Mouse (Mus musculus) left cerebral cortex, postnatal 25 days (tissue): ENCODE measurements around the gene Gna13. TPM values are rescaled to one million over a fixed set of nuclear protein-coding genes. Genes with fewer than 3 reads are reported as not detected.

Experiments used
- DNase-seq, 2 experiments: peaks; one replicate each; pipeline ENCODE4 v3.0.0; 2022; ENCODE audit warnings: low spot score in 2 of 2, mixed read lengths in 1 of 2
- intact Hi-C: fragments of 180-260 bp; cut with DNase I; formaldehyde crosslinking; loops from one replicate; pipeline ENCODE4 v1.15.1; 2025
- total RNA-seq, 2 experiments: library from RNA; stranded (reverse); gene quantifications; 2 replicates each; pipeline ENCODE4 v1.2.3; 2021

Gene Gna13
- total RNA-seq, 2 experiments from 2014 or later: 41.9 to 47.7 TPM

DNA sequence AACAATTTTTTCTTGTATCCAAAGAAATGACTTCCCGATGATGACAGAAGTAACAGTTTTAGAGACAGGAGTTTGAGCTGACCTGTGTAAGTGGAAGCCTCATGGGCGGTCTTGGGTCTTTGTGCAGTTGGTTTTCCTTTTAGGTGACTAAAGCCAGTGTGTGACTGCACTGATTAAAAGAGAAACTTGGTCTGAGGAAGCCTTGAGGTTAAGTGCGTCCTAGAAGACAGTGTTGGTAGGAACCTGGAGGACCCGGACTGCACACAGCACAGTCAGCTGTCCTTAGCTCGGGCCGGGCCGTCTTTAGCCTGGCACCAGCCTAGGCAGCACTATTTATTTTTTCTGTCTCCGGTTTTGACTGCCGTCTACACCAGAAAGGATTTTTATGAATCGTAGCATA is 2.2 kb downstream of the Gna13 start:
- DNase-seq: no peak
- intact Hi-C loops: loop anchor here (5.0 kb wide), 2 partner anchors 62 to 107 kb away; partner anchors contain the start of genes Amz2, Arsg and Slc16a6

DNA sequence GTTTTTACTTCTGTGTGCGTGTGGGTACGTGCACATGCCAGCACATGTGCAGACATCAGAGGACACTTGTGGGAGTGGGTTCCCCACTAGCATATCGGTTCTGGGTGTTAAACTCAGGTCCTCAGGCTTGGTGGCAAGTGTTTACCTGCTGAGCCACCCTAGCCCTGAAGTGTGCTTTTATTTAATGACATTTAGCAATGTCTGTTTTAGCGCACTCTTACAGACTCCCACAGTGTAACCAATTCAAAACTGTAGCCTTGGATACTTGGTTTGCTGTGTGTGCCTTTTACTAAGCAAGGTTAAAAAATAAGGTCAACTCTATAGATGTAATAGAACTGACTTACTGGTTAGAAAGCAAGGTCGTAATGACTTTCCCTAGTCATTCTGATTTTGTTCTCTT is 3.2 kb downstream of the Gna13 start:
- intact Hi-C loops: no loop called here
- DNase-seq: no peak

DNA sequence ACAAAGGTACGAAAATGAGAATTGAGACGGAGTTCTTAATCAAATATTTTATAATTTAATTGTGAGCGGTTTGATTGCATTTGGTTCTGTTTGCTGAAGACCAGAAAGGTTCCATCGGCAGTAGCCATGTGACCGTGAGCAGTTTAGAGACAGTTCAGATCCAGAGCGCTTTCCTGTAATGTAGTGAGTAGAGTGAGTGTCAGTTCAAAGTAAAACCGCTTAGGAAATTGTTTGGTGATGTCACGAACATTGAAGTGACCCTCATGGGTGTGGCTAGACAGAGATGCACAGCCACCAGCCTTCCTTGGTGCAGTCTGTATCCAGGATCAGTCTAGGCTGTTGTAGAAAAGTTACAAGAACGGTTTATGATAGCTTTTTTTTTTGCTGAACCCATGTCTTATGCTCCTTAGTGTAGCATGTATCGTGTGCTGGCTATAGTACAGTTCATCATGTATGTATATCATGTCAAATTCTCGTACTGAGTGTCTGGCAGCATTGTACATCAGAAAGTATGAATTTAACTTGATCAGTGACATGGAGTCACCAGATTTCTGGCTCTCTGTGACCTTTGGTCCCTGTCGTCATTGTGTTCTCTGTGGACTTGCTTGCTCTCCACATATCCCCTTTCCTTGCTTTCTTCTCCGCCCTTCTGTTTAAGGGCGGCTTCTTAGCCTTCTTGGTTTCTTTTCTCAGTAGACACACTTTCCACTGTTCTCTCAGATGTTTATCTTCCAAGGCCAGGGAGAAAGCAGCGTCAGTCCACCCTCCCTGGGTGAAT is 4.4 kb downstream of the Gna13 start:
- no peak for DNase-seq
- intact Hi-C loops: no loop called here

DNA sequence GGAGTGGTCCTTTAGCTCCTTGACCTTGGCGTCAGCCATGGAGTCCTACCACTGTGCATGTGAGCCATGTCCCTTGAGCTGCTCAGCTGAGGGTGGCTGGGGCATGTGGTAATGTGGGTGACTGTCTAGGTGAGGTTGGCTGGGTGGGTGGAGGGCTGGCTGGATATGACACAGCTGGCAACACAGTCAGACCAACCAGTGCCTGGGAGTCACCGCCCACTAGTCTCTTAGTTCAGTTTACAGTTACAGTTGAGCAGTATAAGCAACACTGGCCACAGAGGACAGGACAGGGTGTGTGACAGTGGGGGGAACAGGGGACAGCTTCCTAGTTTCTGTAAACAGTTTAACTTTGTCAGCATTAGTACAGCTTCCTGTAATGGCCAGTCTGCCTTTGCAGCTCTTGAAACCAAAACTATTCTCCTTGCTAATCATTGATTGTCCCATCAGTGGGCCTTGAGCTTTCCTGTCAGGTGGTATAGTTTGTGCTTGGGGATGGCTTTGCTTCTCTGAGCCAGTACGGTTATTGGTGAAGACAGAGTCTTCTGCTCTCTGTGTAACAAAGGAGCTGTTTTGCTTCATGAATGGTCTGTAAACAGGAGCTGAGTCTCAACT is 6.5 kb downstream of the Gna13 start:
- intact Hi-C loops: no loop called here
- no peak for DNase-seq

DNA sequence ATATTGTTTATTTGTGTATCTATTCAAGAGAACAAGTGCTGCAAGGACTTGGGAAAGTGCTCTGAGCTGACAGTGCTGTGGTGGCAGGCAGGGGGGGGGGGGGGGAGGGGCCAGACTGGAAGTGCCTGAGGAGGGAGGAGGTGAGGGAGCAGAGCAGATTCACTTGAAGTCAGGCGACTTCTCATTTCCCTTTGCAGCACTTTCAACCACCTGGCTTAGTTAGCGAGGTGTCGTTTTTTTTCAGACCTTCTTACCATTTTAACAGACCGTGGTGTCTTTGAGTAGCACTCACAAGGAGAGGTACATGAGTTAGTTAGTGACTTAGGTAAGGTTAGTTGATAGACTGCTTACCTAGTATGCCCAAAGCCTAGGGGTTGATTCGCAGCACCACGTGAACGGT is 12.8 kb downstream of the Gna13 start:
- intact Hi-C loops: no loop called here
- DNase-seq: no peak

DNA sequence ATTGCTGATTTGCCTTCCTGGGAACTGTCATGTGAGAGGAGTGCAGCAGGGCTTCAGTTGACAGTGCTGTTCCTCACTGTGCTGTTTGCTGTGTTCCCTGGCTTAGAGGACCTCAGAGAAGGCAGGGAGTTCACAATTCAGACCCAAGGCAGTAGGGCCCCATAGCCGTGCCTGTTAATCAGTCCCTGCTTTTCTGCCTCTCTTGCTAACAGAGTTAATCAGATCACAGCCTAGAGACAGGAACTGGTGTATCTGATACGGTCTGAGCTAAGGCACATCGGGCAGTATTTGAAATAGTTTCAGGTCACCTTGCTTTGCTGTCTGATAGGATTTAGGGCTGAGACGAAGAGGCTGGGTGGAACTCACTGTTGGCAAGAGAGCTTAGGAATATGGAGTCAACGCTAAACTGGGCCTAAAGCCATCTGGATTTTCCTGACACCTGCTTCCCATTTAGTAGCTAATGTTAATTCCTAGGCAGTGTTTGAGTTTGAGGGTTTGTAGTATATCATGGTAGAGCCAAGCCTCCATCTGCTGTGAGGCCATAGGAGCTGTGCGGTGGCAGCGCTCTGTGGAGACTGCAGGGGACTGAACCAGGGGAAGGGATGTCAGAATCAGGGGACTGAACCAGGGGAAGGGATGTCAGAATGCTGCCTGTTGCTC is 14.0 kb downstream of the Gna13 start:
- DNase-seq: no peak
- intact Hi-C loops: no loop called here

GRCm38 (mm10) chr11:109377477-109377876 is 14.8 kb downstream of the Gna13 start:
- intact Hi-C loops: no loop called here
- DNase-seq: no peak

GRCm38 (mm10) chr11:109378051-109378450 is 15.4 kb downstream of the Gna13 start:
- intact Hi-C loops: no loop called here

DNA sequence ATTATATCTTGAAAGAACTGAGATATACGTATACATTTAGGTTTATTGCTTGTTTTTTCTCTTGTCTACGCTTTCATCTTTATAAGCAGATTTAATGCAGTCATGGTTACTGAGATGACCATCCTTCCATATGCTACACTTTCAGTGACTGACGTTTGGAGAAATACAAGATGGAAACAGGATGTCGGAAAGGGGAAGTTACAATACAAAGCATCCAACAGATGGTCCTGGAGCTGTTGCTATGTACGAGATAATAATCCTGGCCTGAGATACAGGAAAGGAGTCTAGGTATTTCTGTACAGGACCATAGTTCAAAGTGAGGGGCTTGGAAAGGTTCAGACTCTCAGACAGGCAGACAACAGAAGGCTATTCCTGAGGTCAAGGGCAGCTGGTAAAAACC is 18.0 kb downstream of the Gna13 start:
- DNase-seq: no peak
- intact Hi-C loops: no loop called here

More at GRCm38 (mm10) chr11:109378051-109378450, 15.4 kb downstream of the Gna13 start:
- DNase-seq: no peak

DNA sequence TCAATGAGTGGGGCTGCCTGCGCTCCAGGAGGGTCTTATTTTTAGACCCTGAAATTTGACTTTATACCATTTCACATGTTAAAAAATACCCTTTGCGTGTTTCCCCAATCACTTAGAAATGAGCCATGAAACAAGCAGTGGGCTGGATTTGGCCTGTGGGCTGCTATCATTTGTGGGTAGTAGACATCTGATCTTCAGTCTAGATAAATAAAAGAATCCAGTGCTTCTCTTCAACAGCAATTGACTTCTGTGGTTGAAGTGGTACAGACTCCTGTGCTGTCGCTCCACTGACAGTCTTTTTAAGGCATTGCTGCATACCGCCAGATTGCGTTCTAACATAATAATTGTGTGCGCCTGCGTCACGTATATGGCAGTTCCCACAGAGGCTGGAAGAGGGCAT is 22.7 kb downstream of the Gna13 start:
- DNase-seq: no peak
- intact Hi-C loops: no loop called here

- DNase-seq: no peak
- intact Hi-C loops: no loop called here
Measured at GRCm38 (mm10) chr11:109389046-109389445, 26.4 kb downstream of the Gna13 start.

DNA sequence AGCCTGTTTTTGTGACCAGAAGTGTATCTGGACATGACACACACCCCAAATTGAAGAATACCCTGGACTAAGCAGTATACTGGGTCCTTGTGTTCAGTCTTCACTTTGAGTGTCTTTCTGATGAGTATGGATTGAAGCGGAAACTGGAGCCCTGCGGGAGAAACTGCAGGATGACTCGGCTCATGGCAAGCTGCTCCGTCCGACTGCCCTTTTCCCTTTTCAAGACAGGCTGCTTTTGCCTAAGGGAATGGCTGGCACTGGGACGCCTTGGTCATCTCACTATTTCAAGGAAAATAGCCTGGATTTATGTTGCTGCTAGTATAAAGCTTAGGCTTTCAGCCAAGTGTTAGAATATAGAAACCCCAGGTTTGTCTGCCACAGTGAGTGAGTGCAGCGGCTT is 28.6 kb downstream of the Gna13 start:
- intact Hi-C loops: no loop called here
- DNase-seq: no peak

GRCm38 (mm10) chr11:109391760-109392159 is 29.1 kb downstream of the Gna13 start:
- no peak for DNase-seq
- intact Hi-C loops: no loop called here

DNA sequence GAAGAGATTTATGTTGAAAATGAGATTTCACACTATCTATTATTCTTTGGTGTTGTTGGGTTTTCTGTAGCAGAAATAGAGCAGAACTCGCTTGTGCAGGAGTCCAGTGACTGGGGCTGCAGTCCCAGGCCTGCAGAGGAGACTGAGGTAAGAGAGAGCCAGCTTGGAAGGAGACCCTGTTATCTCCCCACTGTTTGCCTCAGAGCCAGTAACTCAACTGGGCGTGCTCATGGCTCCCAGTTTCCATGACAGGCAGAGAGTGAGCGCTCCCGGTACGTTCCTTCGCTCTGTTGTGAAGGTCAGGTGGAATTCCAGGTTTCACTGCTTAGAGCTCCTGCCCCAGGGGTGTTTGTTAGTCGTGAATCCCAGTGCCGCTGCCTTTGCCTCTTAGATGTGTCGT is 30.0 kb downstream of the Gna13 start:
- DNase-seq: no peak
- intact Hi-C loops: no loop called here

GRCm38 (mm10) chr11:109394758-109395157 is 32.1 kb downstream of the Gna13 start:
- no peak for DNase-seq
- intact Hi-C loops: no loop called here

DNA sequence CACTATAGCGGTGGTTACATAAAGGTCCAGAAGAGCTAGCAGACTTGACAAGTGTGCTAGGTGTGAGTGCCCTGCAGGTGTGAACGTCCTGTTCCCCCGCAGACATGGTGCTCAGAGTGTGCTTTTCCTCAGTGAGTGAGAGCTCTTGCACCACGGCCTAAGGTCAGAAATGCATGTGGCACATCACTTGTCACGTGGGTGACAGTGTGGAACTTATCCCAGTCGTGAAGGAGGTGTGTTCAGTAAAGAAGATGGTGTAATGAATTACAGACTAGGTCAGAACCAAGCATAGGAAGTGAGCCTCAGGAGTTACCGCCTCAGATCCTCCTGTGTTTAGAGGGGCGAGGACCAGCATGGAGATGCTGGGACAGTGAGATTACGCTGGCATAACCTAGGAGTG is 32.7 kb downstream of the Gna13 start:
- DNase-seq: no peak
- intact Hi-C loops: no loop called here

GRCm38 (mm10) chr11:109406431-109406830 is 43.8 kb downstream of the Gna13 start:
- DNase-seq: no peak
- intact Hi-C loops: no loop called here

DNA sequence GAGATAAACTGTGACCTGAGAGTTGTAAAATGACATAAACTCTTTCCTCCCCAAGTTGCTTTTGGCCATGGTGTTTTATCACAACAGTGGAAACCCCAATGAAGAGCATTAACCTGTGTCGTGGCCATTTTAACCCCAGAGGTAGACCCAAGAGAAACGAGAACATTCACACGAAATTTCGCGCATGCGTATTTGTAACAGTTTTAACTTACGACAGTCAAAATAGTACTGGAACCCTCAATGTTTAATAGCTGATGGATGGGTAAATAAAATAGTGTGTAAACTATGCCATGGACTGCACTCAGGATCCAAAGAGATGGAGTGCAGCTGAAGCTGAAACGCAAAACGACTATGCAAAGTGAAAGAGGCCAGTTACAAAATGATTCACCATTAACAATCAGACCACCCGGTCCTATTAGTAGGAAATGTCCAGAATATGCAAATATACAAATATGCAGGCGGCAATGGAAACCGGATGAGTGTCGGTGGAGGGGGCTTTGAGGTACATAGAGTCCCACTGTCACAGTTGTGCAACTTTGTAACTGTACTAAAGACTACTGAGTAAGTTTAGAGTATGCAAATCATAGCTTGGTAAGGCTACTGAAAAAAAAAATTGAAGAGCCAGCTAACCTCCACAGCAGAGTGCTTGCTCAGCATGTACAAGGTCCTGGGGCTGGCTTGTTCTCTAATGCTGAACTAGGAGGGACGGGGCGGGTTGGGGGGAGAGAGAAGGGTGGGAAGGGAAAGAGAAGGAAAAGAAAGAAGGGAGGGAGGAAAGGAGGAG is 47.8 kb downstream of the Gna13 start:
- DNase-seq: no peak
- intact Hi-C loops: no loop called here

DNA sequence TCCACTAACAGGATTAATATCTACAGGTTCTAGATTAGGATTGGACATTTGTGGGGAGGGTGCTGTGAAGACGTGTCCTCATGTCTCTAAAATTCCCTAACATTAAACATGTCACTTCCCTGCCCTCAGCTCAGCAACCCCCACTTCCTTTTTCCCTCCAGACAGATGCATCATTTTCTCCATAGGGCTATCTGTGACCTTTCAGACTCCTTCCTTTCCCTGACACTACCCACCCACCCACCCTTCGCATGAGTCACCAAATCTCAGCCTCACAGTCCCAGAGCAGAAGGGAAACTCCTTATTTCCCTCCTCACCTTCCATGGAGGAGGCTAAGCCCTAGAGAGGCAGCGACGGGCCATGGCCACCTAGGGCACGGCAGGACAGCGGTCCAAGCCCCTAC is 51.0 kb downstream of the Gna13 start, which contains the start of gene 9930022D16Rik:
TSS of gene 9930022D16Rik (plus strand) at position 301 of the 400 bp plus-strand sequence.
- DNase-seq: no peak
- intact Hi-C loops: no loop called here

DNA sequence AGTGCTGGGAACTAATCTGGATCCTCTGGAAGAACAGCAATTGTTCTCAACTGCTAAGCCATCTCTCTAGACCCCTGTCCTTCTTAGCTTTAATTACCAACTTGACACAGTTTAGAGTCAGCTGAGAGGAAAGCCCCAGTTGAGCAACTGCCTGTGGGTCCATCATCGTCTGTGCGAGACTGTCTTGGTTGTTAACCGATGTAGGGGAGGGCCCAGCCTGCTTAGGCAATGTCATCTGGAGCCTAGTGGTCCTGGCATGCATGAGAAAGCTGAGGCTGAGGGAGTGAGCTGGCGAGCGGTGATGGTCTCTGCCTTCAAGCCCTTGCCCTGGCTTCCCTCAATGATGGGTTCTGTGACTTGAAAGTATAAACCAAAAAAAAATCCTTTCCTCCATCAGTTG is 52.2 kb downstream of the Gna13 start:
- intact Hi-C loops: no loop called here
- no peak for DNase-seq
